30 mouse cellular contexts compared by ENCODE assay signal in the genomic region with DNA sequence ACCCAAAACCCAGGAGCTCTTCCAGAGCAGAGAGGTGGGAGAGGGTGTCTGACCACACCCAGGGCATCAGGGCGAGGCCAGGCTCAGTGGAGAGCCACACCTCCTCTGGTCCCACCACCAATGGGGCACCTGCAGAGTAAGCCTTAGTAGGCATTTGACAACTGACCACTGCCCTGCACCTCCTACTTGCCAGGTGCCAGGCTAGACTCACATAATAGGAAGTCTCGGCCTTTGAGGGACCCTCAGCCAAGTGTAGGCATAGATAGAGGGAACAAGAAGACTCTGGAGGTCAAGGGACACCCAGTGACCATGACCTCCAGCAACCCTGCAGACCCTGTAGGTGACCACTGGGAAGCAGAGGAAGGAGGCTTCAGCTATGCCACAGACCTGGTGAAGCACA. TPM values are rescaled to one million over a fixed set of nuclear protein-coding genes. Genes with fewer than 3 reads are reported as not detected.
DNase-seq lines count a peak whose midpoint lies in the region; ATAC-seq and TF ChIP-seq lines count a peak whose summit lies in the region.
"Had no signal": no experiment of that assay in that cellular context is flagged by ENCODE, and none has a peak within 500 bp of the region (broad histone marks: within the 10 kb centered on the region; RNA-seq: fewer than 3 reads in every experiment).

No protein-coding gene starts in this region.

- H3K36me3 ChIP-seq in midbrain, embryonic 11.5 days (ENCODE audit: control insufficient read depth, insufficient read depth, low read length): peaks cover 12% of the 10 kb centered on the region
- H3K36me3 ChIP-seq in midbrain, embryonic 14.5 days (ENCODE audit: control insufficient read depth, insufficient read depth, low read length): peaks cover 42% of the 10 kb centered on the region
- H3K36me3 ChIP-seq in liver, embryonic 14.5 days (replicated peaks; ENCODE audit: control insufficient read depth, insufficient read depth, low read depth): peaks cover 23% of the 10 kb centered on the region

- H3K4me3 ChIP-seq in midbrain, embryonic 11.5 days (ENCODE audit: low read depth, low read length): no peak overlapping the region
- no peak overlapping the region for H3K4me3 ChIP-seq in midbrain, embryonic 14.5 days (replicated peaks; ENCODE audit: low read depth, low read length)
- no peak overlapping the region for H3K4me3 ChIP-seq in liver, embryonic 14.5 days (ENCODE audit: insufficient read depth in 1 of 2, low read depth in 2 of 2, low read length in 2 of 2)
- H3K4me3 ChIP-seq: forebrain, embryonic 13.5 days; hindbrain, embryonic 12.5 days; limb, embryonic 12.5 days; megakaryocyte, embryonic 14.5 days; midbrain, embryonic 15.5 days; neural tube, embryonic 12.5 days had no signal

- H3K4me2 ChIP-seq in midbrain, embryonic 11.5 days: no peak overlapping the region
- H3K4me2 ChIP-seq in midbrain, embryonic 14.5 days (ENCODE audit: low read length): no peak overlapping the region
- H3K4me2 ChIP-seq in liver, embryonic 14.5 days (ENCODE audit: low read depth): peak overlapping the region; percentile 55
- H3K4me2 ChIP-seq: forebrain, embryonic 13.5 days; hindbrain, embryonic 12.5 days; limb, embryonic 12.5 days; midbrain, embryonic 15.5 days; neural tube, embryonic 12.5 days had no signal

- DNase-seq in heart, adult 11 months: peak; percentile 90
- no peak for DNase-seq in heart, adult 18-20 months
- DNase-seq in midbrain, embryonic 11.5 days (ENCODE audit: low spot score, missing footprints): peak; percentile 26
- no peak for DNase-seq in midbrain, embryonic 14.5 days
- DNase-seq in liver, embryonic 14.5 days (ENCODE audit: low read depth in 3 of 3, low spot score in 3 of 3): no peak
- no peak for DNase-seq in kidney, postnatal 36 days
- DNase-seq in embryo, embryonic 9.5 days (ENCODE audit: extremely low spot score): no peak
- DNase-seq: adrenal gland, postnatal 25 days; cerebellum, adult 8-10 months; kidney, adult 11 months; lung, adult 2 months; retina, postnatal 1 day; right cerebral cortex, postnatal 25 days had no signal

- 98% methylated on average over 2 of the region's 2 CpGs for WGBS in midbrain, embryonic 11.5 days
- WGBS in midbrain, embryonic 14.5 days: 94% methylated on average over 2 of the region's 2 CpGs
- WGBS in liver, embryonic 14.5 days (ENCODE audit: insufficient replicate concordance): 55% methylated on average over 2 of the region's 2 CpGs

- H3K9me3 ChIP-seq in midbrain, embryonic 11.5 days (ENCODE audit: control insufficient read depth, low read length): no peaks in the 10 kb centered on the region
- no peaks in the 10 kb centered on the region for H3K9me3 ChIP-seq in midbrain, embryonic 14.5 days (ENCODE audit: control insufficient read depth, low read length)
- H3K9me3 ChIP-seq in liver, embryonic 14.5 days (ENCODE audit: control insufficient read depth, low read length): no peaks in the 10 kb centered on the region
- H3K9me3 ChIP-seq: embryonic facial prominence, embryonic 10.5 days; forebrain, embryonic 13.5 days; hindbrain, embryonic 12.5 days; limb, embryonic 12.5 days; megakaryocyte, embryonic 14.5 days; midbrain, embryonic 15.5 days; neural tube, embryonic 12.5 days had no signal

- H3K27ac ChIP-seq in midbrain, embryonic 11.5 days (ENCODE audit: low read depth, low read length): no peak overlapping the region
- no peak overlapping the region for H3K27ac ChIP-seq in midbrain, embryonic 14.5 days (replicated peaks; ENCODE audit: low read depth, low read length)
- H3K27ac ChIP-seq in liver, embryonic 14.5 days: peak overlapping the region; percentile 15; the same call in 1 of the 2 replicates
- H3K27ac ChIP-seq: embryonic facial prominence, embryonic 10.5 days; forebrain, embryonic 13.5 days; hindbrain, embryonic 12.5 days; kidney, postnatal 0 days; limb, embryonic 12.5 days; midbrain, embryonic 15.5 days; neural tube, embryonic 12.5 days had no signal

- H3K9ac ChIP-seq in midbrain, embryonic 11.5 days (ENCODE audit: low read length): no peak overlapping the region
- H3K9ac ChIP-seq in midbrain, embryonic 14.5 days (replicated peaks; ENCODE audit: low read length): no peak overlapping the region
- no peak overlapping the region for H3K9ac ChIP-seq in liver, embryonic 14.5 days (replicated peaks)
- H3K9ac ChIP-seq: forebrain, embryonic 13.5 days; hindbrain, embryonic 12.5 days; limb, embryonic 12.5 days; midbrain, embryonic 15.5 days; neural tube, embryonic 12.5 days had no signal

- no peak for TF ChIP-seq EP300 in liver, embryonic 14.5 days (IDR thresholded peaks at IDR 0.05; ENCODE audit: low read depth)

- TF ChIP-seq CTCF in liver, embryonic 14.5 days (IDR thresholded peaks at IDR 0.05; ENCODE audit: low read depth): no peak

- H3K27me3 ChIP-seq in midbrain, embryonic 11.5 days (ENCODE audit: control insufficient read depth, insufficient read depth, low read length): no peaks in the 10 kb centered on the region
- no peaks in the 10 kb centered on the region for H3K27me3 ChIP-seq in midbrain, embryonic 14.5 days (ENCODE audit: control insufficient read depth, insufficient read depth, low read length)
- H3K27me3 ChIP-seq in liver, embryonic 14.5 days (ENCODE audit: control insufficient read depth, insufficient read depth, low read length): no peaks in the 10 kb centered on the region
- H3K27me3 ChIP-seq: forebrain, embryonic 13.5 days; hindbrain, embryonic 12.5 days; limb, embryonic 12.5 days; midbrain, embryonic 15.5 days; neural tube, embryonic 12.5 days had no signal

- H3K4me1 ChIP-seq in midbrain, embryonic 11.5 days (ENCODE audit: control insufficient read depth, insufficient read depth, low read length): peaks cover 29% of the 10 kb centered on the region
- peaks cover 42% of the 10 kb centered on the region for H3K4me1 ChIP-seq in midbrain, embryonic 14.5 days (ENCODE audit: control insufficient read depth, insufficient read depth, low read length)
- peaks cover 58 to 79% of the 10 kb centered on the region in 2 experiments for H3K4me1 ChIP-seq in liver, embryonic 14.5 days (replicated peaks; ENCODE audit: control insufficient read depth in 2 of 2, insufficient read depth in 2 of 2, low read length in 1 of 2)

- ATAC-seq in midbrain, embryonic 11.5 days (ENCODE audit: low FRiP score): no peak
- ATAC-seq in midbrain, embryonic 14.5 days (ENCODE audit: low FRiP score, low TSS enrichment): no peak
- ATAC-seq in liver, embryonic 14.5 days (ENCODE audit: insufficient read depth): peak; percentile 22; the same call in 1 of the 2 replicates
- ATAC-seq: CD4-positive, CD25-positive, alpha-beta regulatory T cell, adult 4 months; forebrain, embryonic 13.5 days; midbrain, embryonic 15.5 days had no signal

RNA-seq across cellular contexts. Expression of gene Mthfr, which starts 5.2 kb away (rescaled TPM):
- total RNA-seq in heart, adult 18-20 months (2021): 10 to 100 TPM in 1 of 2 experiments, 1 to 10 TPM in 1; 7.9 to 10.7 TPM
- 17.8 and 18.9 TPM in 2 replicates for polyA plus RNA-seq in midbrain, embryonic 11.5 days (2014; fragmentation: Nextera tagmentation; extraction: Ambion mirVana)
- polyA plus RNA-seq in midbrain, embryonic 14.5 days (2014; fragmentation: Nextera tagmentation; extraction: Ambion mirVana): 16.9 and 25.4 TPM in 2 replicates
- polyA plus RNA-seq in liver, embryonic 14.5 days (2012; rRNA removed): 9.1 and 9.2 TPM in 2 replicates
- polyA plus RNA-seq in liver, embryonic 14.5 days (2014; fragmentation: Nextera tagmentation; extraction: Ambion mirVana): 7.0 and 7.7 TPM in 2 replicates

RNA-seq across cellular contexts. Expression of gene Clcn6, which starts 5.5 kb away (rescaled TPM):
- total RNA-seq in heart, adult 18-20 months (2021): 1 to 10 TPM; 7.8 to 8.0 TPM
- 19.2 and 20.2 TPM in 2 replicates for polyA plus RNA-seq in midbrain, embryonic 11.5 days (2014; fragmentation: Nextera tagmentation; extraction: Ambion mirVana)
- polyA plus RNA-seq in midbrain, embryonic 14.5 days (2014; fragmentation: Nextera tagmentation; extraction: Ambion mirVana): 26.4 and 26.9 TPM in 2 replicates
- 2.4 and 2.7 TPM in 2 replicates for polyA plus RNA-seq in liver, embryonic 14.5 days (2012; rRNA removed)
- 0.66 and 1.0 TPM in 2 replicates for polyA plus RNA-seq in liver, embryonic 14.5 days (2014; fragmentation: Nextera tagmentation; extraction: Ambion mirVana)

RNA-seq across cellular contexts. Expression of gene Nppa, which starts 43.6 kb away (rescaled TPM):
- 1,000 to 10,000 TPM; 1,365 to 1,908 TPM for total RNA-seq in heart, adult 18-20 months (2021)
- 0.51 and 0.68 TPM in 2 replicates for polyA plus RNA-seq in midbrain, embryonic 11.5 days (2014; fragmentation: Nextera tagmentation; extraction: Ambion mirVana)
- 2.9 and 4.1 TPM in 2 replicates for polyA plus RNA-seq in midbrain, embryonic 14.5 days (2014; fragmentation: Nextera tagmentation; extraction: Ambion mirVana)
- not detected in 2 replicates for polyA plus RNA-seq in liver, embryonic 14.5 days (2012; rRNA removed)
- polyA plus RNA-seq in liver, embryonic 14.5 days (2014; fragmentation: Nextera tagmentation; extraction: Ambion mirVana): not detected in 2 replicates
- total RNA-seq: adrenal gland, postnatal 25 days; common myeloid progenitor, adult 5-6 weeks; granulocyte monocyte progenitor cell, adult 5-6 weeks; layer of hippocampus, postnatal 25 days had no signal
- polyA plus RNA-seq: CD4-positive, CD25-positive, alpha-beta regulatory T cell, adult 4 months; kidney, postnatal 0 days; testis, adult 2 months had no signal

RNA-seq across cellular contexts. Expression of gene Agtrap, which starts 43.7 kb away (rescaled TPM):
- 10 to 100 TPM; 47.8 to 50.4 TPM for total RNA-seq in heart, adult 18-20 months (2021)
- polyA plus RNA-seq in midbrain, embryonic 11.5 days (2014; fragmentation: Nextera tagmentation; extraction: Ambion mirVana): 11.7 TPM in 2 replicates
- 3.7 and 6.3 TPM in 2 replicates for polyA plus RNA-seq in midbrain, embryonic 14.5 days (2014; fragmentation: Nextera tagmentation; extraction: Ambion mirVana)
- polyA plus RNA-seq in liver, embryonic 14.5 days (2012; rRNA removed): 4.0 and 4.1 TPM in 2 replicates
- 8.2 and 9.9 TPM in 2 replicates for polyA plus RNA-seq in liver, embryonic 14.5 days (2014; fragmentation: Nextera tagmentation; extraction: Ambion mirVana)

RNA-seq across cellular contexts. Expression of gene Nppb, which starts 58.5 kb away (rescaled TPM):
- 100 to 1,000 TPM; 170 to 310 TPM for total RNA-seq in heart, adult 18-20 months (2021)
- 0.23 and 0.29 TPM in 2 replicates for polyA plus RNA-seq in midbrain, embryonic 11.5 days (2014; fragmentation: Nextera tagmentation; extraction: Ambion mirVana)
- not detected in 2 replicates for polyA plus RNA-seq in midbrain, embryonic 14.5 days (2014; fragmentation: Nextera tagmentation; extraction: Ambion mirVana)
- not detected in 2 replicates for polyA plus RNA-seq in liver, embryonic 14.5 days (2012; rRNA removed)
- polyA plus RNA-seq in liver, embryonic 14.5 days (2014; fragmentation: Nextera tagmentation; extraction: Ambion mirVana): not detected in 2 replicates
- total RNA-seq: adrenal gland, postnatal 25 days; common myeloid progenitor, adult 5-6 weeks; gastrocnemius, adult 8-10 months; granulocyte monocyte progenitor cell, adult 5-6 weeks; layer of hippocampus, postnatal 25 days had no signal
- polyA plus RNA-seq: brain, embryonic 14.5 days; CD4-positive, CD25-positive, alpha-beta regulatory T cell, adult 4 months; forebrain, embryonic 13.5 days; kidney, postnatal 0 days; limb, embryonic 12.5 days; lung, adult 2 months; midbrain, embryonic 15.5 days; neural tube, embryonic 12.5 days; spleen, adult 2 months; testis, adult 2 months; urinary bladder, adult 2 months had no signal

Comparison
In these comparisons a context has a peak if more than half of its experiments do, and no peak if none do; other contexts are left out.
1. DNase-seq: peak in heart, adult 11 months (single experiment) and midbrain, embryonic 11.5 days (single experiment); none in heart, adult 18-20 months (0 of 2), midbrain, embryonic 14.5 days (single experiment), liver, embryonic 14.5 days (0 of 3), kidney, postnatal 36 days (0 of 2) and embryo, embryonic 9.5 days (single experiment).